Mouse (Mus musculus): ENCODE measurements around the gene Nos1ap.

DNA sequence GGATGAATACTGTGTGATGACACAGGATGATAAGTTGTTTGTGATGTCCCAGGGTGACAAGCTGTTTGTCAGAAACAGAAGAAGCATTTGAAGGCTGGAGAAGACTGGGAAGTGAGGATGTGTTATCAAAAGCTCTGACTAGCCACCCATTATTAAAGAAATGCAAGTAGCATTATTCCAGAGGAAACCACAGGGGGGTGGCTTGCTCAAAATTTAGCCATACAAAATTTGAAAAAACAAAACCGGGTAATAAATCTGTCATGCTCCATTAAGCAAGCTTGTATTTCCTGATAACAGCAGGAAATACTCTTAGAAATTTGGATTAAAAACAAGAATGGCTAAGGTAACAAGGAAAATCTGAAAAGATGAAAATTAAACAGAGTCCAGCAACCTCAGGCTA lies 171.5 kb downstream of the Nos1ap start:
- TF ChIP-seq CTCF (IDR thresholded peaks at IDR 0.05; ENCODE audit: low read depth) (0 out of 2 replicates have a peak, but pooled peaks have one; percentile 5), EP300 (optimal IDR thresholded peaks at IDR 0.05) (no peak)
